Mouse (Mus musculus): ENCODE measurements at regions not wholly inside any gene's neighbourhood (a gene's known extent, or its start where the extent isn't known, plus 50 kb on each side); places are given as distances from the start of the nearest gene placed in this dataset.

GRCm38 (mm10) chr5:42464814-42465213 is 397.1 kb downstream of the Gm16223 start:
- no peak for TF ChIP-seq CTCF (conservative IDR thresholded peaks at IDR 0.05; ENCODE audit: low read length)
- no peak for TF ChIP-seq NANOG (IDR thresholded peaks at IDR 0.05; ENCODE audit: borderline replicate concordance, low read length)
